Mouse (Mus musculus) heart, postnatal 25 days (tissue): ENCODE measurements around the gene Pdgfa. TPM values are rescaled to one million over a fixed set of nuclear protein-coding genes. Genes with fewer than 3 reads are reported as not detected.

Experiments
- DNase-seq: peaks from one replicate; pipeline ENCODE4 v3.0.0; 2022; ENCODE audit warnings: low spot score
- intact Hi-C: fragments of 180-260 bp; cut with DNase I; formaldehyde crosslinking; loops from one replicate; pipeline ENCODE4 v1.15.1; 2025
- total RNA-seq, 2 experiments: library from RNA; stranded (reverse); gene quantifications; 2 replicates each; pipeline ENCODE4 v1.2.3; 2021

The Pdgfa gene
- total RNA-seq = 10 to 100 TPM; 23.3 to 27.2 TPM

DNA sequence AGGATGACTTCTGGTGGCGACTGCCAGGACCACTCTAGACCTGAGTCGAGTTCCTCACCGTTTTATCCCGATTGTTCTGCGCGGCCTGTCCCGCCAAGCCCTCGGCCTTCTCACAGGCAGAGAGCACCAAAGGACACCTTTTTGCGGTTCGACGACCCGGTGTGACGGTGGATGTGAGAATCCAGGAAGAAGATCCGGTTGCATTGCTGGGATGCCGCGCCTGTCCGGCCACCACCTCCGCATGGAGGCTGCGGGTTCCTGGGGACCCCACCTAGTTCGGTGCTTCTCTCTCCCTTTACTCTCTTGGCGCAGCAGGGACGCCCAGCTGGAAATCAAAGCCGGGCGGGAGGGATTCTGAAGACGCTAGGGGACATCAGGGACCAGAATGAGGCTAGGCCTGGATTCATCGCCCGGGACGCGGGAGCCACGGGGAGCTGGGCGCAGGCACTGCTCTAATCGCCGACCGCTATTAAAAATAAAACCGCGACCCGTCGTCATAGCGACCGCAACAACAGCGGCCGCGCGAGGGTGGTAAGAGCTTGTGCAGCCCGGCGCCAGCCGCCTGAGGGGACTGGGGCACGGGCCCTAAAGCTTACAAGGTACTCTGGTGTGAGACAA, at the start of gene Pdgfa:
Gene Pdgfa, minus strand, starts transcription at position 200 of the 618 bp plus-strand sequence.
- peak; percentile 61 for DNase-seq
- intact Hi-C loops = loop anchor here (5.0 kb wide), 1 partner anchor 80 kb away; no protein-coding TSS in a partner anchor

DNA sequence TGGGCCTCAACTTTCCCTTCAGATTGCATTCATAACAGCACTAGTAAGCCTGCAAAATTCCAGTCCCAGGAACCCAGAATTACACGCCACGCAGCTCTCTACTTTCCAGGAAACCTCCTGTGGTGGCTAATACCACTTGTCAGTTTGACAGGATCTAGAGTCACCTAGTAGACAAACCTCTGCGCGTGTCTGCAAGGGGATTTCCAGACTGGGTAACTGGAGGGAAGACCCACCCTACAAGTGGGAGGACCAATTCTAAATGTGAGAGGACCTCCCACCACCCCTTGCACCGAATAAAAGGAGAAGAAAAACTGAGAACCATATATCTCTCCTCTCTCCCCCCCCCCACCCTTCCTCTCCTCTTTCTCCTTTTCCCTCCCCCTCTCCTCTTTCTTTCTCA, 49.5 kb upstream of the Pdgfa start:
- no peak for DNase-seq
- intact Hi-C loops = no loop called here

DNA sequence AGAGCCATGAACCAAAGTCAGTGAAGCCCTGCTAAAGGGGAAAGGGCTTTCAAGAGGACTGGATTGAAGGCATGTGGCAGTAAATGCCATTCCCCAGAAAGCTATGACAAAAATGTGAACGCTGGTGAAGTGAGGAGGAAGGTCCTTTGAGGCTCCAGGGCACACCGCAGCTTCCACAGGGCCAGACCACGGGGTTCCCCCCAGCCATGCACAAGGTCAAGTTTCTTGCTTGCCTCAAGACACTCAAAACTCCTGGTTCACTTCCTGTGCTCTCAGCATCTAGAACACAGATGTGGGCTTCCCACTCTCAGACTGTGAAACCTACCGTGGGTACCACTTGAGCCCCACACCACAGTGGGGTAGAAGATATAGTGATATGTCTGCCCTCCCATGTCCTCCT, 46.4 kb upstream of the Pdgfa start:
- intact Hi-C loops = no loop called here

DNA sequence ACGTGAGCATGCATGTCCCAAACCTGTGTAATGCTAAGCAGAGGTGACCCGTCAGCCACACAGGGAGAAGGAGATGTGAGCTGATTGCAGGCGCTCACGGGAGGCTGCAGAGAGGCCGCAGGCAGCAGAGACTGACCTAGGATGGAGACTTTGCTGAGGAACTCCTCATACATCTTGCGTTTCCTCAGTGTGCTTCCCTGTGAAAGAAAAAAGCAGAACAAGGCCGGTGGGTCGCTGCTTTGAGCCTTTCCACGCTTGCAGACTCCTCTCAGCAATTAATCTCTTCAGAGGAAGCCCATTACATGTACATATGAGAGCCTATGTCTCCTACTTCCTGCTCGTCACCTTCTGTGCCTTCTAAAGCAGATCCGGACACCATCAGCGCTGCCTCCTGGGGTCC, 45.1 kb upstream of the Pdgfa start:
- no peak for DNase-seq
- intact Hi-C loops = no loop called here

More for the DNA sequence above, 46.4 kb upstream of the Pdgfa start:
- no peak for DNase-seq

DNA sequence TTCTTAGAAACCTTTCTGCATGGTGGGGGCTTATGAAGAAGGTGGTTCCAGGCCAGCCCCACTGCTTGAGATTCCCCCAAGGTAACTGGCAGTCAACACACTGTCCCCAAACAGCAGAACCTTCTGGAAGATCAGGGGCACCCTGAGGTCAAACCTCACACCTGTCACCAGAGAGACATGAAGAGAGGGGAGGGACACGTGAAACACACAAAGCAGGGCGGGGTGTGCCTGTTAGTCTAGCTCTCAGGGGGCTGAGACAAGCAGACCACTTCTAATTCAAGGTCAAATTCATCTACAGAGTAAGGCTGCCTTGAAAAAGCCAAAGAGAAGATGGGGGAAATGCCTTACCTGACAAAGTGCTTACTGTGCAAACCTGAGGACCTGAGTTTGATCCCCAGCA, 38.0 kb upstream of the Pdgfa start:
- intact Hi-C loops = no loop called here
- no peak for DNase-seq

DNA sequence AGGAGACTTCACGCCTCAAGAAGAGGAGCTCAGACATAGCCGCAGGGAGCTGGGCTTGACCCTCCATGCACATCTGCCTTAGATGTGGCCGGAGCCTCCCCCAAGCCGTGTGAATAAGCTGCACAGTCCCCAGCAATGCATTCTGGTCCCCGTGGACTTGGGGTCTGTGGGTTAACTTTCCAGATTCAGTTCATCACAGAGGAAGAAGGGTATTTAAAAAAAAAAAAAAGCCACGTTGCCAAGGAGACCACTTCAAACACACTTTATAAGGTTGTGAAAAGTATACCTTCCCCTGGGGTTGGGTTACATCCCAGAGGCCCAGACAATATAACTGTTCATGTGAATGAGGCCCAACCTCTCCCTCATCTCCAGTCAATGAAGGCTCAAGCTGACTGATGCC, 37.6 kb upstream of the Pdgfa start:
- no peak for DNase-seq
- intact Hi-C loops = no loop called here

DNA sequence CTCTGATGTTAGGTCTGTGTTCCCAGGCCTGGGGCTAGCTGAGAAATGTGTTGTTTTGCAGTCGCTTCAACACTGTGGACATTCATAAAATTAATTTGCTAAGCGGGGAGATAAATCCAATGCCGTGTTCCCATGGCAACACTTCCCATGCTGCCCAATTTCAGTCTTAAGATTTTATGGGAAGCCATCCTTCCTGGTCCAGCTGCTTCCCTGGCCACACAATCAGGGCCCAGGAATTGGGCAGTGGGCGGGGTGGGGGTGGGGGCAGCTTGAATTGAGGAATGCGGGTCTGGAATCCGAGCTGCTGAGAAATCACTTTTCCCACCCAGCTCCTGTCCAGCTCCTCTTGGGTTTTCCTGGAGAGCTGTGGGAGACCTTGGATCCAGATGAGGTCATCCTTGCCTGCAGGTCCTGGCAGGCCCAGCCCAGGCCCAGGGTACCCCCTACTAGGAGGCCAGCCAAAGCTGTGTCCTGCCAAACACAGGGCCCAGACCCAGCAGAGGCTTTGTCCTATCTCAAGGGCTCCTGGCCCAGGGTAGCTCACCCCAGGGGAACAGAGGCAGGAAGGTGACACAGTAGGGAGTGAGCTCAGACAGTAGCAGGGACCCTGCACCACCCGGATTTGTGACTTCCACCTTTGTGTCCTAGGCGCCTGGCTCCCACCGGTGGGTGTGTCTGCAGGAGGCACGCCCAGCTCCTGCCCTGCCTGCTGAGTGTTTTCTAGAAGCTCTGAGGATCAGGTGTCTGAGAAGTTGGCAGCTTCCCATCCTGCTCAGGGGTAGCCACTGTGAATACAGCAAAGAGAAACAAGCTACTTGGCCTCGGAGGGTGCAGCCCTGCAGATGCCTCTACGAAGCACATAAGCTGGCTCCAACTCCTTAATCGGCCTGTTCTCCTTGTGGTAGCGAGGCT, 36.5 kb upstream of the Pdgfa start:
- no peak for DNase-seq
- intact Hi-C loops = no loop called here

DNA sequence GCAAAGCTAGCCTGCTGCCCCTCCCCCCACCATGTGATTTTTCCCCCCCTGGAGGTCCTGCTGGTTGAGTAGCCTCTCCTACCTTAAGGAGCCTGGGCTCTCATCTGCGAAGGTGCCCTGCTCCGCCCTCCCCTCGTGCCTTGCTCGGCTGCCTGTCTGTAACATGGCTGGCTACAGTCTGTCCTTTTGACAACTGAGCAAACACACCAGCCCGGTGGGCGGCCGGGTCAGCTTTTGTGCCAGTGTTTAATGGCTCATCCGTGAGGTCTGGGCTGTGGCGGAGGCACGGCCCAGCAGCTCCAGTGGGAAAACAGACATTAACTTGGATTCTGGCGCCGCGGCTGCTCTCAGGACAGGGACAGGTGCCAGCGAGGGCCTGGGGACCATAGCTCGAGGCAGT, 30.4 kb upstream of the Pdgfa start:
- intact Hi-C loops = no loop called here
- no peak for DNase-seq

DNA sequence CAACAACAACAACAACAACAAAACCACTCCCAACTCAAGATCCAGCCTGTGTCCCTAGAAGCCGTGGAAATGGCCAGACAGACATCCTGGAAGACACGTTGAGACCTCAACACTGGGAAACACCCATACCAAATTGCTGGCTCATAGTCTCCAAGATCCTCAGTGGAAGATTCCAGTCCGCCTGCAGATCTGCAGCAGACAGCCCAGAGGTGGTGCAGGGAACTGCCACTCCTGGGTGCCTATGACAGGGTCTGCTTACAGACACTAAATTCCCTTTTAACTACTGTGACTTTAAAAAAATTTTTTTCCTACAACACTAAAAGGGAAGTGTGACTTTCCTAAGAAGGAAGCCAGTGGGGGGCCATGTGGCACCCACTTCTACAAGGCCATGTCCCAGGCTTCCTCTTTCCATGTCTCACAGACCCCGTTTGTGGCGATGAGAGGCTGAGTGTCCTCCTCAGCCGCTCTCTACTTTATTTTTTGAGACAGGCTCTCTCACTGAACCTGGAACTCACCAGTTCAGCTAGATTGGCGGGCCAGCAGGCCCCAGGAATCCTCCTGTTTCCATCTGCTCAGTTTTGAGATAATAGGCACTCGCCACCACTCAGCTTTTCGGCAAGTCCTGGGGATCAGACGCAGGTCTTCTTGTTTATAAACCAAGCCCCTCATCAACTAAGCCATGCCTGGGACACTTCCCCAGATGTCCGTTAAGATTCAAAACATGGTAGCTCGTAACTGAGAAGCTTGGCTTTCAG, 27.4 kb upstream of the Pdgfa start:
- no peak for DNase-seq
- intact Hi-C loops = loop anchor here (5.0 kb wide), 1 partner anchor 153 kb away; no protein-coding TSS in a partner anchor

DNA sequence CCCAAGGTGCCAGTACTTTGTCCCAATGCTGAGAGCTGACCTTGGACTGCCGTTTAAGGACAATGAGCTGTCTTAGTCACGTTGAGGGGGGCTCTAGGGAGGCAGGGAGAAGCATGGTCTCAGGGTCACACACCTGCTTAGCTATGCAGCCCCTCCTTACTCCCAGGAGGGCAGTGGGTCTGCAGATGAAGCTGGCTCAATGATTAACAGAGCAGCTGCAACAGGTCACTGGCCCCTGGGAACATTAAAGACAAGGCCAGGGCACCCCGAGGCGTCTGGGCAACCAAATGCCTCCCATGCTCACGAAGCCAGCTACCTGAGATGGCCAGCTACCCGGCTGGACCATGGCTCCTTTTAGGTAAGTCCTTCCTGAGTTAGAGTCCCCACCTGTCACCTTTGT, 23.4 kb upstream of the Pdgfa start:
- no peak for DNase-seq
- intact Hi-C loops = loop anchor here (5.0 kb wide), 1 partner anchor 157 kb away; no protein-coding TSS in a partner anchor

DNA sequence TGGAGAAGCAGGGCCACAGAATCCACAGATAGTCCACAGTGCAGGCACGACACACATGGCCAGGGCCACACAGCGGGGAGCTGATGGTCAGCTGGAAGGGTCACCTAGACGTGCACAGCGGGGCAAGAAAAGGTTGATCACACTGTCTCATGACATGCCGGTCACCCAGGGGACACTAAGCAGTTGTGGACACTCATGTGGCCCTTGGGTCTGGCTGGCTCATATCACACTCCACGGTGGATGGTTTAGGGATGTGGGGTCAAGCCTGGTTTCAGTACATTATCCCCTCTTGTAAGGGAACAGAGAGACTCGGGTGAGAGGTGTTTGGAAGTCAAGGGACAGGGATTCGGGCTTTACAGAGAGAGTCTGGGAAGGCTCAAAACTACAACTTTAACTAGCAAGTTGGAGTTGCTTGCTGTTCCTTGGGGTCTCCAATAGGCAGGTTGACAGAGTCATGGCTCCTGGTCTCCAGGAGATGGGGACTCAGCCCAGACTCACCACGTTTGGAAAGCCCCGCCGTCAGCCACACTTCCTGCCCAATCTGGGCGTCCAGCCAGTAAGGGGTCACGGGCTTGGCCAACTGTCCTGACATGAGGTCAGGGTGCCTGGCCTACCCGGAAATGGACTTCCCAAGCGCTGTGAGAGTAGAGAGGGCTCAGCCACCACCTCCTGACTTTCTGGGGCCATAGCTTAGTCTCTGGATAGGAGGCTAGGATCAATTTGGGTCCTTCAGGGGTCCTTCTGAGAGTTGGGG, 20.4 kb upstream of the Pdgfa start:
- intact Hi-C loops = no loop called here
- DNase-seq = peak; percentile 70

DNA sequence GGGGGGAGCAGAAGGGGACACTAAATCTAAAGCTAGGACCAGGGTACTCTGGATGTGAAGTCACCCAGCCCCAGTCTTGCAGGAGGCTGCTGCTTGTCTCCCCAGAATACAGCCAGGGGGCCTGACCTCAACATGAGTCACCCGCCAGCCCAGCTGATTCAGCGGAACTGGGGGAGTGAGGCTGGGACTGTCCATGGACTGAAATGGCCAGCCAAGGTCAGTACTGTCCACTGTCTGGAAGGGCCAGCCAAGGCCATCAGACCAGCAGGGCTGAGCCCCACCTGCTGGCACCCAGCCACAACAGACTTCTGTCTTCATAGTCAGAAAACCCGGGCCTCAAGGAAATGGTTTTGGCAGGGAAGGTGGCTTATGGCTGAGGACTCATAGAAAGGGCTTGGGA, 17.9 kb upstream of the Pdgfa start:
- intact Hi-C loops = no loop called here
- peak; percentile 58 for DNase-seq

DNA sequence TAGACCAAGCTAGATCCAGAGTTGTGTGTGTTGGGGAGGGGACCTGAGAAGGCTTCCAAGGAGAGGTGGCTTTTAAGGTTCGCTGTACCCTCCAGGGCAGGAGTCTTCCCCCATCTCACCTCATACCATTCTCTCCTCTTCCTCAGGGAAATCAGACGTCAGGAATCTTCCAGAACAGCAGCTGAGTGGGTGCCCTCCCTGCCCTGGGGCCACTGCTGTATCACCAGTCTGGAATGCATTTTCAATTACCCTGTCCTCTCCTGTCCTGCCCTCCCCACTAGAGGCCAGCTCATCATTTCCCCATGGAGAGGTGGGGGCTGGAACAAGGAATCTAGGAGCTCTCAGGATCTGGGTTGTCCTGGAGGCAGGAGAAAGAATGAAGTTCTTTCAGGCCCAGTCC, 13.5 kb upstream of the Pdgfa start:
- no peak for DNase-seq
- intact Hi-C loops = no loop called here

DNA sequence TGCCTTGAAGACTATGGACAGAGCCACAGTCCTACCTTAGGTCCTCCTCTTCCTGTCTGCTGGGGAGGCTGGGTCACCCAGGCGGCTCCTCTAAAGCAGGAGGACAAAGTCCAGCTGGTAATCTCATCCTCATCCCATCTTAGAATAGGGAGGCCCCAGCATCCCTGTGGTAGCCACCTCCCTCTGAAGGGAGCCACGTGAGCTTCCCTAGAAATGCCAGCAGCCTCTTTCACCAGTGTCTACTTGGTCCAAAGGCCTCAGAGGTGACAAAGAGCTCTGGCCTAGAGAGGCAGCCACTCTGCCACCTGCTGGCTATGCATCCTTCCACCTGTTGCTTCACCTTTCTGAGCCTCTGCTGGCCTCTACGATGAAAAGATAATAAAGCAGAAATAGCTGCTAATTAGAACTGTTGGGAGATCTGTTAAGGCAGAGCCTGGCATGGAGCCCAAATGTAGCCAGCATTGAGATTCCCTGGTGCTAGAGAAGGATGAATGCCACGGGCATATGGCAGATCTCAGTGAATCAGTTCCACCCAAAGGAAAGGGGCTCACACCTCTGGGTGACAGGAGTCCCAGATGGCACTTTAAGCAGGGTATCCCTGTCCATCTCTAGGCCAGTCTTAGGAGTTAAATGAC, 10.1 kb upstream of the Pdgfa start:
- no peak for DNase-seq
- intact Hi-C loops = loop anchor here (1.0 kb wide), 1 partner anchor 150 kb away; no protein-coding TSS in a partner anchor

DNA sequence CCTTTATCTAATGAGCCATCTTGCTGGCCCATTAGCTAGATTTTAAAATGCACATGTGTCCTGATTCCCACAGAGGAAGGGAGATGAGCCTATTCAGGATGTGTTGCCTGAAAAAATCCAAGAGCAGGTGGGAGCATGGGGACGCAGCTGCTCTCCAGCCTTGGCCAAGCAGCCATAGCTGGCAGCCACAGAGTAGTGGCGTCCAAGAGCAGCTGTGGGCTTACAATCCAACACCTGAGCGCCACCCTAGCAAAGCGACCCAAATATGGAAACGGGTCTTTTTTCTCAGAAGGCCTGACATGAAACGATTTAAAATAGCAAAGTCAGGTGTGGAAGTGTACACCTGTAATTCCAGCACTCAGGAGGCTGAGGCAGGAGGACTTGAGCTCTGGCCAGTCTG, 7.4 kb upstream of the Pdgfa start:
- intact Hi-C loops = no loop called here
- no peak for DNase-seq

DNA sequence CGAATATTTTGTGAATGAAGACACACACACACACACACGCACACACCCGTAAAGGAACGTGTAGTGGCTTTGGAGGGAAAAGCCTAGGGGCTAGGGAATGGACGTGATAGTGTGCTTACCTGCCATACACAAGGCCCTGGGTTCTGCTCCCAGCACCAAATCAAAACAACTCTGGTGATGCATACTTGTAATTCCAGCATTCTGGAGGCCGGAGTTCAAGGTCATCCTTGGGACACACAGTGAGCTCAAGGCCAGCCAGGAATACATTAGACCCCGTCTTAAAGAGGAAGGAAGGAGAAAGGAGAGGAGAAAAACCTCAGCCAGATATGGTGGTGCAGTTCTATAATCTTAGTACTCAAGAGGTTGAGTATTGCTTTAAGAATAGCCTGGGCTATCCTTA, 2.5 kb upstream of the Pdgfa start:
- intact Hi-C loops = loop anchor here (5.0 kb wide), 1 partner anchor 78 kb away; no protein-coding TSS in a partner anchor
- no peak for DNase-seq

DNA sequence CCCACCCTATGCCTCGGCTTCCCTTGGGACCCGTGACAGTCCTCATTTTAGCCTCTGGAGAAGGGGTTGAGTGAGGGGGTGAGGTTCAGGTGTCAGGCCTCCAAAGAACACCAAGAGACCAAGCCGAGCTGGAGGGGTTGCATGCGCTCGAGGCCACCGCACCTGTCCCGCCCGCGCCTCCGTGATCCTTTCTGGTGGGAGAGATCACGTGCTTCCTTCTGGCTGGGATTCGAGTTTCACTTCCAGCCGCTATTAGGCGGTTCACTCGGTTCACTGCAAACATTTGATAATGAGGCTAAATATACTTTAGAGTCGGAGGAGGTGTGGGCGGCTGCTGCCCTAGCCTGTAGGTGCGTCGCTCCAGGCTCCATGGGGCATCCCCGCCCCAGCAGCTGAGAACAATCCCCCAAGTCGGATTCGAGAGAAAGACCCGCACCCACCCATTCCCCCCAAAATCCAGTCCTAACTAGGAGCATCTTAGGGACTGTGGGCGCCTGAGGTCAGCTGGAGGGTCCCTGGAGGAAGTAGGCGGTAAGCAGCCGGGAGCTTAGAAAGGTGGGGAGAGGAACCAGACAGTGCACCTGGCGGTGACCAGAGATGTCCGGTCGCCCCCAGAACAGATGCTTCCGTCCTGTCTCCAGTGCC, 888 bp upstream of the Pdgfa start:
- intact Hi-C loops = loop anchor here (5.0 kb wide), 1 partner anchor 79 kb away; no protein-coding TSS in a partner anchor
- DNase-seq = peak; percentile 38

DNA sequence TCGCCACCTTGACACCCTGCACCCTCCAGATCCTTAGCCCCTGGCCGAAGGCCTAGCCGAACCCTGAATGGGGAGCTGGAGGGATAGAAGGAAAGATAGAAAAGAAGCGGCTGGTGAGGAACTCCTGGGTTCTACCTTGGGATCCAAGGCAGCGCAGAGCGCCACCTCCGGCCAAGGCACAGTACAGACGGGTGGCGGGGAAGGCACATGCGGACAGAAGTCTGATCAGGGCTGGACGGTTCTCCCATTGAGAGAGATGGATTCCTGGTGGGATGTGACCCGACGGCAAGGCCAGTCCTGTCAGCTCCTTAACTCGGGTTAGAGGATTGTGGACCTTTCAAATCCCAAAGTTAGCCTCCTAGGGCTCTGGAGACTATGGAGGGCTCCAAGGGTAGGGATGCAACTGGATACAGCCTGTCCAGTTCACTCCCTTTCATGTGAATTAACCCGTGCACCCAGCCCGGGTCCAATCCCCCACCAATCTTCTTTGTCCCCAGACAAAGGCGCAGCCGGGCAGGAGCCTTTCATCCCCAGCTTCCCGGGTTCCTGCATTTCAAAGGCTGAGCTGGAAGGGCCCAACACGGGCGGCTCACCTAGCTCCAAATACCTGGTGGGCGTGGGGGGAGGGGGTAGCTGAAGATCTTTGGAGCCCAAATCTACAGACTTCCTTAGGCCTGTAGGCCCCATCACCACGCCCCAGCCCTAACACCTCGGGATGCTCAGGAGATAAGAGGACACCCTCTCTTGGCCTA, 672 bp downstream of the Pdgfa start:
- intact Hi-C loops = loop anchor here (5.0 kb wide), 1 partner anchor 81 kb away; no protein-coding TSS in a partner anchor
- DNase-seq = no peak
